Mouse (Mus musculus) lung, postnatal 0 days (tissue): ENCODE measurements around the gene Tollip.

ENCODE experiments used
- CTCF ChIP-seq: IDR thresholded peaks from 2 replicates; pipeline ENCODE4 v1.5.1; 2016; ENCODE audit warnings: antibody characterized with exemption, mild to moderate bottlenecking
- EP300 ChIP-seq: IDR thresholded peaks from 2 replicates; pipeline ENCODE4 v1.6.1; 2016; ENCODE audit warnings: antibody characterized with exemption, mild to moderate bottlenecking, control low read depth

DNA sequence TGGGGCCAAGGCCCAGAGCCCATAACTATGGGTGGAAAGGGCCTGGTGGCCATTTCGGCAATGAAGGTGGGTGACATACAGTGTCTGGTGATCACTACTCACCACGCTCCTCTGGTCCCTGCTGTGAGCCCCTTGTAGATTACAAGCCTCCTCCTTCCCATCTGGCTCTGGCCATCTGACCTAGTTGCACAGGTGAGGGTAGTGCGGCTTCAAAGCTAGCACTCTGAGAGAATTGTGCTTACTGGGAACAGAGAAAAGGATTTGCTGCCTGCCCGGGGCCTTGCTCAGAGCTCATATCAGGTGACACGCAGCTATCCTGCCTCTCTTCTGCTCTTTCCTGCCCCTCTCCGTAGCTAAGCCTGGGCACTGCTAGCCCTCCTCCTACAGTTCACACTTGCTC lies 35.3 kb upstream of the Tollip start:
- no peak for TF ChIP-seq CTCF
- no peak for TF ChIP-seq EP300
